Mouse (Mus musculus): ENCODE data around the gene Pvr. TPM values are rescaled to one million over a fixed set of nuclear protein-coding genes. Genes with fewer than 3 reads are reported as not detected.
A peak's percentile ranks its signal among the peaks of the same experiment; 100 is the strongest.
"Not testable (repeated sequence)": the region's sequence is repeated elsewhere in the genome, so short reads cannot be mapped to it uniquely, and the experiment has no call there.

Pvr gene
- total RNA-seq, 1 experiment from 2014 or later = 34.1 TPM

GRCm38 (mm10) chr7:19932877-19933809, 12.2 kb upstream of the Pvr start:
- peak; percentile 78 for DNase-seq

GRCm38 (mm10) chr7:19932133-19932876, 11.3 kb upstream of the Pvr start:
- no peak for DNase-seq

GRCm38 (mm10) chr7:19930481-19930880, 9.5 kb upstream of the Pvr start:
- DNase-seq = not testable (repeated sequence)

GRCm38 (mm10) chr7:19928486-19928885, 7.5 kb upstream of the Pvr start:
- no peak for DNase-seq

- DNase-seq = peak; percentile 52
Observed at GRCm38 (mm10) chr7:19926849-19927480, 6.0 kb upstream of the Pvr start.

GRCm38 (mm10) chr7:19925376-19925775, 4.4 kb upstream of the Pvr start:
- no peak for DNase-seq

- no peak for DNase-seq
Observed at GRCm38 (mm10) chr7:19923797-19924196, 2.8 kb upstream of the Pvr start.

- no peak for DNase-seq
Observed at GRCm38 (mm10) chr7:19923354-19923753, 2.4 kb upstream of the Pvr start.

- no peak for DNase-seq
Observed at GRCm38 (mm10) chr7:19920166-19920505, 824 bp downstream of the Pvr start.

- DNase-seq = no peak
Observed at GRCm38 (mm10) chr7:19914558-19914957, 6.4 kb downstream of the Pvr start.

- no peak for DNase-seq
Observed at GRCm38 (mm10) chr7:19911695-19912524, 9.1 kb downstream of the Pvr start.

GRCm38 (mm10) chr7:19911292-19911658, 9.7 kb downstream of the Pvr start:
- DNase-seq = no peak

- peak; percentile 90 for DNase-seq
Observed at GRCm38 (mm10) chr7:19910421-19911291, 10.3 kb downstream of the Pvr start.

- DNase-seq = peak; percentile 78
Observed at GRCm38 (mm10) chr7:19889881-19890280, 31.1 kb downstream of the Pvr start.

GRCm38 (mm10) chr7:19887849-19888248, 33.1 kb downstream of the Pvr start, which contains the start of gene Ceacam19:
TSS of gene Ceacam19 (minus strand) at chr7:19887965.
- no peak for DNase-seq

- DNase-seq = no peak
Observed at GRCm38 (mm10) chr7:19880754-19881153, 40.2 kb downstream of the Pvr start.

GRCm38 (mm10) chr7:19876781-19877425, 44.1 kb downstream of the Pvr start:
- DNase-seq = no peak

- DNase-seq = peak; percentile 47
Observed at GRCm38 (mm10) chr7:19875948-19876682, 44.8 kb downstream of the Pvr start.

- DNase-seq = peak; percentile 68
Observed at GRCm38 (mm10) chr7:19871943-19872601, 48.9 kb downstream of the Pvr start.
